Mouse (Mus musculus) megakaryocyte progenitor cell, adult 5-6 weeks (primary cell): Measurements from ENCODE around the gene Ptx3. TPM values are rescaled to one million over a fixed set of nuclear protein-coding genes. Genes with fewer than 3 reads are reported as not detected.

Source experiments
- ATAC-seq: replicated peaks from 2 replicates; pipeline ENCODE4 v1.8.0; 2016; ENCODE audit warnings: mild to moderate bottlenecking, moderate TSS enrichment, inconsistent platforms; ENCODE audit not compliant: poor library complexity
- total RNA-seq, 2 experiments: library from RNA; stranded (forward) in 1 of 2; stranded (reverse) in 1 of 2; fragments of 157-497, 149-512 nt in 1 of 2; fragments of 200-1000 nt in 1 of 2; gene quantifications; 2 replicates each; pipeline versions ENCODE4 v1.2.3 to v1.2.4; 2015 to 2017

The Ptx3 gene
- total RNA-seq (2015) (not detected in 2 replicates), total RNA-seq (2017) (not detected in 2 replicates)

DNA sequence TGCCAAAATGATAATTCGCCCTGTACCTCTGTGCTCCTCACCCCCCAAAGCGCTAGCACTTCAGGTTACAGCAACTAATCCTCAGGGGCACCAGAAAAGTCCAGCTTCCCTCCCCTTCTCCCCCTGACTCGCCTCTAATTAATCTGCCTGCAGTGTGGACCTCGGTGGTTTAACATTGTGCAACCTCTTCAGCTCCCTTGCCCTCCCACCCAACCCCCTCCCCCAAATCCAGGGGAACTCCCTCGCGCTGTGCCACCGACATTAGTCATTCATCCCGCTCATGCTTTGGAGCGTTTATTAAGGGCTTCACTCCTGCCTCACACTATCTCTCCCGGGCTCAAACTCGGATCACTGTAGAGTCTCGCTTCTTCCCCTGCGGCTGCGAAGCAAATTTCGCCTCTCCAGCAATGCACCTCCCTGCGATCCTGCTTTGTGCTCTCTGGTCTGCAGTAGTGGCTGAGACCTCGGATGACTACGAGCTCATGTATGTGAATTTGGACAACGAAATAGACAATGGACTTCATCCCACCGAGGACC is at the start of gene Ptx3:
Gene Ptx3, plus strand, starts transcription at position 256 of the 537 bp plus-strand sequence.
- 0 out of 2 replicates have a peak, but pooled peaks have one; percentile 6 for ATAC-seq

DNA sequence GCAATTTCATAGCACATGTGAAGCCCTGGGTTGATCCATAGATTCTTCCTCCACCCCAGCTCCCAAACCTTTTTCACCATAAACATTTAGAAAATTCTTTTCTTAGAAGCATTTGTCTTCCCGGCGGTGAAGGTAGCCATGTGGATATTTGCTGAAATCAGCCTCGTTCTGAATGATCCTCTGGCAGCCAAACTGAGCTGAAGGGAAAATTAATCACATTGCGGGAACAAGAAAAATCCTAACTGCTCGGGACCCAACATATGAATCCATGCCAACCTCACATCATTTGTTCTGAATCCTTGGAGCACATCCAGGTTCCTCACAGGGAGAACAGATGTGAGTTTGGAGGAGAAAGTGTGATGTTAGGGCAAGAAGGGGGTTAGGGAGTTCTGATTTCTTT is 46.8 kb upstream of the Ptx3 start:
- ATAC-seq: no peak

DNA sequence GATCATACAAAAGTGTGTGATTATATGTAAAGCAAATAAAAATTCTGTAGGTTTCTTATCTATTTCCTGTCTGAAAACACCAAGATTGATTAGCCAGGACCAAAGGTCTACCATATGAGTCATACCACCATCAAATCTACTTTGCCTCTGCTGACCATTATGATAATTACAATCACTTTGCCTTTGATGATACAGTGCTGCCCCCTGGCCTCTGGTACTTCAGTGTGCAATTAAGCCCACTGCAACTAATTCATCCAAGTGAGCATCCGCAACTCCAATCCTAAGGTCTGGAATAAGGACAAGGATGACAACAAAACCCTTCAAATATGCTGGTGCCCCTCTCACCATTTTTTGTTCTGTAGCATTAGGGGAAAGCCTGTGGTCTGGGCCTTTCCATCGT is 40.1 kb upstream of the Ptx3 start:
- ATAC-seq: no peak

DNA sequence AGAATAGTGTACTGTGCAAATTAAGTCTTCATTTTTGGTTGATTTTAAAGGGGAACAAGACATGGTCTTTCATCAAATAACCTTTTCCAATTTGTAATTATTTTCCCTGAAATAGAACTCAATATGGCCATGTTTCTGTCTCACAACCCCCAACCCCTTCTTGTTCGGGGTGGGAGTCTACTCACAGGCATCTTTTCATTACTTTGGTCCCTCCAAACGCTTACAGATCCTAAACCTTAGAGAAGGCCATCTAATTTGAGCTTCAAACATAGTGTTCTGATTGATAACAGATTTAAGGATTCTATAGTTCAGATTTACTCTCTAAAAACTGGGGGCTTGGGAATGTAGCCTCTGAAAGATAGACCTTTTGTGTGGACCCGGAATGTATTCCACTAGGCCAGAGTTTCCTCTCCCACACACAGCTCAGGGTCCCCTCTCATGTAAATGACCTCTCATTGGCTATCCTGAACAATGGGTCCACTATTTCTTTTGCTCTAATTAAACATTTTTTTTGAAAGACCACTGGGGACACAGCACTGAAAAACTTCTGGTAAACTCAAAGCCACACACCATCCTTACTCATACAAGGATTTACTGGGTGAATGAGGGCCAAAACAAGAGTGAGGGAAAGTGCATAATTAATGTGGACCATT is 25.7 kb upstream of the Ptx3 start:
- ATAC-seq: no peak

DNA sequence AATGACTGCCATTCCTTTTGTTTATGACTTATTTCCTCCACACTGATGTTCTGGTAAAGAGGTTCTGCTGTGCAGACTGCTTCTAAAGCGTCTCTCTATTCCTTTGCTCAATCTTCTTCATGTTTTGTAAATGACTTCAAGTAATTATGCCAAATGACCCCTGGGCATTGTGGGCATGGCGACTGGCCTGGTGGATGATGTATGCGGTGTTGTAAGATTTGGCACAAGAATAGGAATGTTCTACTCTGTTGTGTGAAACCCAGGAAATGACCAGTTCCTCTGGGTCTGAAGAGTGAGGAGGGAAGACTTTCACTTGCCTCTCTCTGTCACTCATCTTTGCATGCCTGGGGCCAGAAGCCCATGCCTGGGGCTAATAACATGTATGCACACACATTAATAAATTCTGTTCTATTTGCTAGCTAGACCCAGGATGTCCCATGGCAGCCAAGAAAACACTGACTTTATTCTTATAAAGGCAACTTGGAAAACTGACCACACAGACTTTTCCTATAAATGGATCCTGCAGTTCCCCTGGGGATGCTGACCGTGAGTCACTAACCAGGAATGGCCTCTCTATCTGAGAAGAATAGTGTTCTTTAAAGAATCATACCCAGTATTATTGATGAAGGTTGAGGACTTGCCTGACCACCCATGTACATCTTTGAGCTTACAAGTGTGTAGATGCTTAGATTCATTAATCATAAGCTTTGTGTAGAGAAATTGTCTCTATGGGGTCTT is 10.7 kb upstream of the Ptx3 start:
- ATAC-seq: no peak

DNA sequence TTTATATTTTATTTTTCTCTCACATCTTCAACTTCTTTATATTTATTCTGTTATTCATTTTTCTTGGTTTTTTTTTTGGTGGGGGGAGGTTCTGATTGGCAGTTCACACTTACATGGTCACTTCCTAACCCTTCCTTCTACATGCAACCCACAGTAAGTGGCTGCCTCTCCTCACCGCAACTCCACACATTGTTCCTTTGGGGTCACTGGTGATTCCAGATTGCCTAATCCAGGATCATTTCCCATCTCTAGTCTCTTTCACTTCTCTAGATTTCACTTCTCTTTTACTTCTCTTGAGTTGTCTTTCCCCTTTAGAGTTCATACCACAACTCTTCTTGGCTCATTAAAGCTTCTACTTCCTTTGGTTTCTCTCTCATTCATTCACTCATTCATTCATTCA is 6.2 kb upstream of the Ptx3 start:
- peak; percentile 98 for ATAC-seq

DNA sequence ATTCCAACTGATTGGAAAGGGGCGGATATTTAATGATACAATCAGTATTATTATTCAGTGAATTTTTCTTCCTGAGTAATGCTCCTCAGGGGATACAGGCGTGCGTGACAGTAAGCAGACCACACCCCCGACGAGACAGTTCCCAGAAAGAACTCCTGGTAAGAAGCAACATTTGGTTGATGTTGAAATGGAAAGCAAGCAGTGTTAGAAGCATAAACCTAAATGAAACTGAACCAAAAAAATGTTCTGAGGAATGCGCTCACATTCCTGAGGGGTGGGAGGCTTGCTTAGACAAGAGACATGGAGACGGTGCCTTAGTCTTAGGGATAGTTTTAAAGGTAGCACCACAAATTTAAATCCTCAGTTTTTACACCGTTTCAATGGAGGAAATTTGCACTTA is 4.0 kb upstream of the Ptx3 start:
- ATAC-seq: no peak

DNA sequence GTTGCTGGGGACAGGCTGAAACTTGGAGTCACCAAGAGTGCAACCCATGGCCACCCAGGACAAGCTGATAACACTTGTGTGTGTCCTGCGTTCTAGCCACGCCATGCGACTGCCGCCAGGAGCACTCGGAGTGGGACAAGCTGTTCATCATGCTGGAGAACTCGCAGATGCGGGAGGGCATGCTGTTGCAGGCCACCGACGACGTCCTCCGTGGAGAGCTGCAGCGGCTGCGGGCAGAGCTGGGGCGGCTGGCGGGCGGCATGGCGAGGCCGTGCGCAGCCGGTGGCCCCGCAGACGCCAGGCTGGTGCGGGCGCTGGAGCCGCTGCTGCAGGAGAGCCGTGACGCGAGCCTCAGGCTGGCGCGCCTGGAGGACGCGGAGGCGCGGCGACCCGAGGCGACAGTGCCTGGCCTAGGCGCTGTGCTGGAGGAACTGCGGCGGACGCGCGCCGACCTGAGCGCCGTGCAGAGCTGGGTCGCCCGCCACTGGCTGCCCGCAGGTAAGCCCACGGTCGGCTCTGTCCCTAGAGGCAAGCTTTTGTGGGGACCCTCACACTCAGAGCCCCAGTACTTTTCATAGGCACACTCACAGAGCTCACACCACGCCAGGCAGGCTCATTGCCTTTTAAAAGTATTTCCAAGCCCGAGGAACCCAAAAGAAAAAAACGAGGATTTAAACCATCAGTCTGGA is 988 bp downstream of the Ptx3 start:
- ATAC-seq: peak; percentile 83

DNA sequence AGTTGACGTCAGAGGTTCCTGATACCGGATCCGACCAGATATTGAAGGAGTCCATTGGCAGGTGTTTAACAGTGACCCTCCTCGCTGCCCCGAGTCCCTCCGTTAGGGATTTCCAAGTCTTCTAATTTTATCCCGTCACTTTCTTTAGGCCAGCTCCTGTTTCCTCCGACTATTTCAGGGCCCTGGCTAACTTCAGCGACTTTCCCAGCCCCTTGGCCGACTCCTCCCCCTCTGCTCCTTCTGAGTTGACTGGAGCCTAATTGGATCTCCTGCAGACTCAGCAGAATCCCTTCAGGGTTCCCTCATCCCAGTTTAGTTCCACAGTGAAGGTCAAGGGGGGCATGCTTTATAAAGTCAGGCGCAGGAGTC is 1.5 kb downstream of the Ptx3 start:
- ATAC-seq: no peak

DNA sequence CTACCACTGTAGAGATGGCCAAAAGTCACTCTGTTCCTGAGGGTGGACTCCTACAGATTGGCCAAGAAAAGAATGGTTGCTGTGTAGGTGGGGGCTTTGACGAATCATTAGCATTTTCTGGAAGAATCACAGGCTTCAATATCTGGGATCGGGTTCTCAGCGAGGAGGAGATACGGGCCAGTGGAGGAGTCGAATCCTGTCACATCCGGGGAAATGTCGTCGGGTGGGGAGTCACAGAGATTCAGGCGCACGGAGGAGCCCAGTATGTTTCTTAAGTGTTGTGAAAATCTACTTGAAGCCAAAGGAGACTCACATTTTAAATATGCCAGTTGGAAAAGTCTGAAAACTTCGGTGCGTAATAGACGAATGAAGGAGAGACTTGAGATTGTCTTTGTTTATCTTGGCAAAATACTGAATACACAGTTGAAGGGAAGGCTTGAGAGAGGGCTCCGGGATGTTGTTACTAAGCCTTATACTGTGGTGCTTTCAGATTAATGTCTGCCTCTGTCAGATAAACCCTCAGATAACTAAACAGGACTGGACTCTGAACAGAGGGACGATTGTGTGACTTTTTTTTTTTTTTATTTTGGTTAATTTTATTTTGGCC is 5.3 kb downstream of the Ptx3 start:
- no peak for ATAC-seq

DNA sequence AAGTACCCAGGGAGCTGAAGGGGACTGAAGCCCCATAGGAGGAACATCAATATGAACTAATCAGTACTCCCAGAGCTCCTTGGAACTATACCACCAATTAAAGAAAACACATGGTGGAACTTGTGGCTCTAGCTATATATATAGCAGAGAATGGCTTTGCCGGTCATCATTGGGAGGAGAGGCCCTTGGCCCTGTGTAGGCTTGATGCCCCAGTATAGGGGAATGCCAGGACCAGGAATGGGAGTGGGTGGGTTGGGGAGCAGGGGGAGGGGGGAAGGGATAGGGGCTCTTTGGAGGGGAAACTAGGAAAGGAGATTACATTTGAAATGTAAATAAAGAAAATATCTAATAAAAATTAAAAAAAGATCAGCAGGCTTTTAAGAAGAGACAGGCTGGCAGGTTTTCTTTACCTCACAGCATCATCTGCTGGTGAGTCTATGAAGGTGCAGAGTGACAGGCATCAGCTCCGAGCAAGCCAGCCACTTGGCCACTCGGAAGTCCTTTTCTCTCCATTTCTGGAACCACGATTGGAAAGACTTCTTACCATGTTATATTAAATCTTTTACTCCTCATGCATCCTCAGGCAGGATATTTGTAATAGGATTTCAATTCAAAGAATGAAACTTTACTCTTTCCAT is 16.6 kb downstream of the Ptx3 start:
- ATAC-seq: 0 out of 2 replicates have a peak, but pooled peaks have one; percentile 46

DNA sequence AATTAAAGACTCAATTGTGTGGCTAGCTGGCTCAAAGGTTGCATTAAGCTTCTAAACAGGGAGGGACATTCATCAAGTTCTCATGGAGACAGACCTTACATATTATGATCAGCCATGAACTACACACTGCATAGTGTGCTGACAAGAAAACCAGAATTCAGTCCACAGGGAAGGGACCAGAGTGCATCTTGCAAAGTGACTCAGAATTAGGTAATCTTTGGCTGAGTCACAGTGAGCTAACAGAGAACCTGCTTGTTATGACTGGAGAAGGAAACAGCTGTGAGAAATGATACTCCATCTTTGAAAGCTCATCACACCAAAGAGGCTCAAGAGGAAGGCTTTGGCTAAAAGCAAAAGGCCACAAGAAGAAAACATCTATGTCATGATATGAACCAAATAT is 20.8 kb downstream of the Ptx3 start:
- no peak for ATAC-seq

DNA sequence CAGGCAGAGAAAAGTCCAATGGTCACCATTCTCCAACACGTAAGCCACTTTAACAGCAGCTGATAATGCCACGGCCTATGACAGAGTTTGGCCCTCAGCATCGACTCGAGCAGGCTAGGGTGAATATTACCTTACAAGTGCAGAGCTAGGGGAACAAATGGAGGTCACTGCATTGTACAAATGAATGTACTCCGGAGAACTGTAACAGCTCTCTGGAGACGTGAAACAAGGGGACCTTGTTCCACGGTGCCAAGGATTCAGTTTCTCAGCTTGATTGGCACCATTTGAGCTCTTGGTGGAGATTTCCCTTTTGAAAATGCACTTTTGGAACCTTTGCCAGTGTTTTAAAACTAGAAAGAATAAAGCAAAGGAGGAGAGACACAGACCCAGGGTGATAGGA is 32.1 kb downstream of the Ptx3 start:
- no peak for ATAC-seq

DNA sequence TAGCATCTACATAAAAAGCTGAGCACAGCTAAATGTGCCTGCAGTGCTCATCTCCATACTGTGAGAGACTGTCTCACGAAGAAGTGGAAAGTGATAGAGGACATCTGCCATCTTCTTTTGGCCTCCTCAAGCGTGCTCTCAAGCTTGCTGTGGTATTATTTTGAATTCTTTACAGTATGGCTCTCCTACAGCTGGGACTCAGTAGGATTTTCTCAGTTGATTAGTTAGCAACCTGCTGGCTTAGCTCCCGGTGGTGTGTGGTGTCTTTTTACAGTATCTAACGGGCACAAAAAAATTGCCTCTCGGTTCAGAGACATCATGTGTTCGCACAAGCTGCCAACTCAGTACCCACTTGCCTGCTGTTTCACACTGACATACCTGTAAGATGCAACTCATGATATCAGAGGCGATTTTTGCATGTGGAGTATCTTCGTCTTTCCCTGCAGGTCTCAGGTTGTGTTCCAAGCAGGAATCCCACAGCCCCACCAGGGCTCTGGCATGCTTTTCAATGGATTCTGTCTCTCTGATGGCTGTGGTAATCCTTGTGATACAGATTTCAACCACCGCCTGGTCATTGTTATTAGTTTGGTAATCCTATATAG is 34.9 kb downstream of the Ptx3 start:
- ATAC-seq: no peak

DNA sequence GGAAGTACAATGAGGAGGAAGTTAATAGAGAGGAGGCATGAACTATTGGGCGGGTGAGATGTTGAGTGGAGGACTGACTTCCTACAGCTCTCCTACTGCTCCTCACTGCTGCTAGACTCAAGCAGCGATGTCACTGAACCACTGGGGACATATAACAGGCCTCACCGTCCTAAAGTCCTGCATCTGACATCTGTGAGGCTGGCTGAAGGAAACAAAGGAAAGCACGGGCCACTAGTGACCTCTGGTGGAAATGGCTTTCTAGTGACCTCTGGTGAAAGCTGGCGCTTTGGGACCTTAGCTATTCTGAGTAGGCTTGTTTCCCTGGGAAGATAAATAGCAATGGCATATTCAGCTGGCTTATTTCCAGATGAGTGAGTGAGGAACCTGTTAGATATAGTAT is 42.6 kb downstream of the Ptx3 start:
- no peak for ATAC-seq

DNA sequence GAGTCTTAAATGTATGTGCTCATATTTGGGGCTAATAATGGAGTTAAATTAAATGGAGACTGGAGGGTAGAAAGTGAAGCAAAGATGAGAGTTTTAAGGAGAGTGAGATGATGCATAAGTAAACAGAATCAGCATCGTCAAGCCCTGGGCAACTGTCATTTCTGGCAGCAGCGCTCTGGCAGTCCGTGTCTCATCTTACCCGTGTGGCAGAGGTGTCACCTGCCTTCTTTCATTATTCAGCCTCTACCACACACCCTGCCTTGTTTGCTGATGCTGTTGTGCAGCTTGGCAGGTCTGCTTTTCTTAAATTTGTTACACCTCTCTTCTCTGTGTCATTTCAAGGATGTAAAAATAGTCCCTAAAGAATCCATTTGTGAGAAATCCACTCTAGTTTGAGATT is 43.6 kb downstream of the Ptx3 start:
- ATAC-seq: no peak
